8 mouse cellular contexts compared by ENCODE assay signal in genomic region chr7:126797411-126798126, GRCm38 (mm10). TPM values are rescaled to one million over a fixed set of nuclear protein-coding genes. Genes with fewer than 3 reads are reported as not detected.
DNase-seq lines count a peak whose midpoint lies in the region; ATAC-seq lines count a peak whose summit lies in the region.

TSS of gene Fam57b (plus strand) at chr7:126797668.

- peak within 1 kb of the TSS; percentile 97 for H3K4me2 ChIP-seq in forebrain, embryonic 11.5 days (ENCODE audit: low read depth, low read length, severe bottlenecking)
- peak within 1 kb of the TSS; percentile 84 for H3K4me2 ChIP-seq in midbrain, embryonic 14.5 days (ENCODE audit: low read length)

- no peak for ATAC-seq in erythroblast, adult 5-6 weeks (replicated peaks; ENCODE audit: low FRiP score, poor library complexity, severe bottlenecking)
- no peak for ATAC-seq in forebrain, embryonic 11.5 days (replicated peaks; ENCODE audit: low FRiP score)
- ATAC-seq in midbrain, embryonic 14.5 days (ENCODE audit: low FRiP score, low TSS enrichment), result no peak

- H3K4me3 ChIP-seq in erythroblast, embryonic 14.5 days (replicated peaks), result peak within 1 kb of the TSS; percentile 90
- peak within 1 kb of the TSS; percentile 68 for H3K4me3 ChIP-seq in forebrain, embryonic 11.5 days (ENCODE audit: low read depth, low read length)
- H3K4me3 ChIP-seq in midbrain, embryonic 14.5 days (replicated peaks; ENCODE audit: low read depth, low read length), result peak within 1 kb of the TSS; percentile 79

- peaks cover 38% of the 10 kb centered on the region for H3K36me3 ChIP-seq in erythroblast, embryonic 14.5 days (ENCODE audit: control insufficient read depth)
- H3K36me3 ChIP-seq in forebrain, embryonic 11.5 days (ENCODE audit: control insufficient read depth, insufficient read depth, low read length), result peaks cover 8% of the 10 kb centered on the region; the same call in 1 of the 2 replicates
- peaks cover 31% of the 10 kb centered on the region for H3K36me3 ChIP-seq in midbrain, embryonic 14.5 days (ENCODE audit: control insufficient read depth, insufficient read depth, low read length)

- no peaks in the 10 kb centered on the region for H3K9me3 ChIP-seq in erythroblast, embryonic 14.5 days (ENCODE audit: control insufficient read depth, low read length)
- H3K9me3 ChIP-seq in forebrain, embryonic 11.5 days (ENCODE audit: control insufficient read depth, low read length), result no peaks in the 10 kb centered on the region
- H3K9me3 ChIP-seq in midbrain, embryonic 14.5 days (ENCODE audit: control insufficient read depth, low read length), result no peaks in the 10 kb centered on the region

- H3K27ac ChIP-seq in forebrain, embryonic 11.5 days (ENCODE audit: low read depth, low read length), result peak within 1 kb of the TSS; percentile 82
- peak within 1 kb of the TSS; percentile 96 for H3K27ac ChIP-seq in midbrain, embryonic 14.5 days (replicated peaks; ENCODE audit: low read depth, low read length)

- intact Hi-C loops in left cerebral cortex, postnatal 36 days (cut with DNase I), result loop anchor here (2.0 to 5.0 kb wide), 2 partner anchors 35 to 95 kb away; no protein-coding TSS in a partner anchor

- H3K9ac ChIP-seq in forebrain, embryonic 11.5 days (ENCODE audit: low read length), result peak within 1 kb of the TSS; percentile 86
- H3K9ac ChIP-seq in midbrain, embryonic 14.5 days (replicated peaks; ENCODE audit: low read length), result peak within 1 kb of the TSS; percentile 80

- H3K4me1 ChIP-seq in erythroblast, embryonic 14.5 days (ENCODE audit: control insufficient read depth), result peaks cover 88% of the 10 kb centered on the region
- H3K4me1 ChIP-seq in forebrain, embryonic 11.5 days (replicated peaks; ENCODE audit: control insufficient read depth, insufficient read depth, low read length), result peaks cover 30% of the 10 kb centered on the region
- peaks cover 31% of the 10 kb centered on the region for H3K4me1 ChIP-seq in midbrain, embryonic 14.5 days (ENCODE audit: control insufficient read depth, insufficient read depth, low read length)

- no peaks in the 10 kb centered on the region for H3K27me3 ChIP-seq in erythroblast, embryonic 14.5 days (ENCODE audit: control insufficient read depth)
- H3K27me3 ChIP-seq in forebrain, embryonic 11.5 days (ENCODE audit: control insufficient read depth, insufficient read depth, low read length), result no peaks in the 10 kb centered on the region
- no peaks in the 10 kb centered on the region for H3K27me3 ChIP-seq in midbrain, embryonic 14.5 days (ENCODE audit: control insufficient read depth, insufficient read depth, low read length)

- 43% methylated on average over 21 of the region's 21 CpGs for WGBS in forebrain, embryonic 11.5 days
- WGBS in midbrain, embryonic 14.5 days, result 21% methylated on average over 21 of the region's 21 CpGs

- no peak for DNase-seq in adrenal gland, adult 8-10 months
- DNase-seq in forebrain, embryonic 11.5 days (ENCODE audit: low spot score), result no peak
- DNase-seq in heart, postnatal 4 days, result peak; percentile 68
- peak in 1 of 2 experiments; percentile 43 for DNase-seq in left cerebral cortex, postnatal 36 days (ENCODE audit: low spot score in 2 of 2)
- peak; percentile 20 for DNase-seq in midbrain, embryonic 14.5 days
- no peak for DNase-seq in urinary bladder, postnatal 36 days (ENCODE audit: low spot score in 2 of 2)

RNA-seq across cellular contexts. Expression of gene Fam57b, which starts in this region (rescaled TPM):
- 0.02 TPM in 1 of 2 replicates, not detected in the other for polyA plus RNA-seq in erythroblast, embryonic 14.5 days (2012)
- total RNA-seq in erythroblast, adult 5-6 weeks (2015; ENCODE audit: low replicate concordance), result not detected in 2 replicates
- not detected in 2 replicates for total RNA-seq in erythroblast, adult 5-6 weeks (2017; ENCODE audit: low replicate concordance)
- 10 to 100 TPM in 3 of 4 experiments, 1 to 10 TPM in 1; 9.4 to 16.7 (median 13.8) TPM for total RNA-seq in adrenal gland, adult 8-10 months (2022)
- 10.2 and 10.6 TPM in 2 replicates for polyA plus RNA-seq in forebrain, embryonic 11.5 days (2014; fragmentation: Nextera tagmentation; extraction: Ambion mirVana)
- 1 to 10 TPM; 7.7 to 9.3 TPM for total RNA-seq in heart, postnatal 4 days (2021)
- total RNA-seq in left cerebral cortex, postnatal 36 days (2021), result 10 to 100 TPM; 81.6 to 84.1 TPM
- 51.6 and 72.4 TPM in 2 replicates for polyA plus RNA-seq in midbrain, embryonic 14.5 days (2014; fragmentation: Nextera tagmentation; extraction: Ambion mirVana)

Comparison
In these comparisons a context has a peak if more than half of its experiments do, and no peak if none do; other contexts are left out.
1. RNA of gene Fam57b (total RNA-seq): 81.6 to 84.1 TPM in left cerebral cortex, postnatal 36 days, 9.4 to 16.7 TPM in adrenal gland, adult 8-10 months and 7.7 to 9.3 TPM in heart, postnatal 4 days; not detected in erythroblast, adult 5-6 weeks; every median in the first group is over 4 times any median in the second.
2. RNA of gene Fam57b (total RNA-seq): 81.6 to 84.1 TPM in left cerebral cortex, postnatal 36 days; 9.4 to 16.7 TPM in adrenal gland, adult 8-10 months and 7.7 to 9.3 TPM in heart, postnatal 4 days; every median in the first group is over 4 times any median in the second.
3. RNA of gene Fam57b (polyA plus RNA-seq): 51.6 to 72.4 TPM in midbrain, embryonic 14.5 days and 10.2 to 10.6 TPM in forebrain, embryonic 11.5 days; 0.02 TPM in erythroblast, embryonic 14.5 days; every median in the first group is over 10 times any median in the second.
4. DNase-seq: peak in heart, postnatal 4 days (single experiment) and midbrain, embryonic 14.5 days (single experiment); none in adrenal gland, adult 8-10 months (single experiment), forebrain, embryonic 11.5 days (single experiment) and urinary bladder, postnatal 36 days (0 of 2).
5. Peak in every context shown above with its lines, with median percentiles within 50 percentile points of each other: H3K4me3 ChIP-seq.